Mouse (Mus musculus): ENCODE data around the gene Ntan1.

GRCm38 (mm10) chr16:13804666-13805065, 14.0 kb upstream of the Ntan1 start:
- TF ChIP-seq CTCF (IDR thresholded peaks at IDR 0.05; ENCODE audit: extremely low read depth, insufficient read length, insufficient replicate concordance, low read depth, low read length) (no peak), POLR2A (IDR thresholded peaks at IDR 0.05; ENCODE audit: low read depth, low read length) (no peak)
